Mouse (Mus musculus) kidney, postnatal 0 days (tissue): Measurements from ENCODE around the gene Gnat1. TPM values are rescaled to one million over a fixed set of nuclear protein-coding genes. Genes with fewer than 3 reads are reported as not detected.
A peak's percentile ranks its signal among the peaks of the same experiment; 100 is the strongest.

Experiments
- ATAC-seq: fragments of 200-750 bp; cut with Nextera tagmentation; replicated peaks from 2 replicates; pipeline ENCODE4 v1.8.0; 2017; ENCODE audit warnings: low read depth, moderate number of reproducible peaks, moderate TSS enrichment, moderate library complexity; ENCODE audit not compliant: low FRiP score
- DNase-seq: peaks from one replicate; pipeline ENCODE4 v3.0.0-alpha.2; 2016; ENCODE audit warnings: low spot score
- H3K27ac ChIP-seq: fragments of 300-500 bp; sonication (generic); 2 replicates; pipeline ENCODE4 v1.5.1; 2014; ENCODE audit warnings: mild to moderate bottlenecking
- H3K27me3 ChIP-seq: fragments of 300-500 bp; sonication (generic); 2 replicates; pipeline ENCODE4 v1.6.1; 2014; ENCODE audit warnings: low read length, mixed read lengths; ENCODE audit not compliant: insufficient read depth
- H3K36me3 ChIP-seq: fragments of 300-500 bp; sonication (generic); 2 replicates; pipeline ENCODE4 v1.6.1; 2014; ENCODE audit warnings: low read length, mixed read lengths; ENCODE audit not compliant: insufficient read depth
- H3K4me1 ChIP-seq: fragments of 300-500 bp; sonication (generic); replicated peaks from 2 replicates; pipeline ENCODE4 v1.6.1; 2014; ENCODE audit warnings: antibody characterized with exemption, low read length, mixed read lengths; ENCODE audit not compliant: insufficient read depth
- H3K4me2 ChIP-seq: fragments of 300-500 bp; sonication (generic); 2 replicates; pipeline ENCODE4 v1.6.1; 2014; ENCODE audit warnings: mild to moderate bottlenecking, low read length, moderate library complexity, mixed read lengths
- H3K4me3 ChIP-seq: fragments of 300-500 bp; sonication (generic); replicated peaks from 2 replicates; pipeline ENCODE4 v1.5.1; 2014; ENCODE audit warnings: low read depth, low read length
- H3K9ac ChIP-seq: fragments of 300-500 bp; sonication (generic); 2 replicates; pipeline ENCODE4 v1.6.1; 2014; ENCODE audit warnings: low read depth, low read length
- H3K9me3 ChIP-seq: fragments of 300-500 bp; sonication (generic); replicated peaks from 2 replicates; pipeline ENCODE4 v1.6.1; 2016; ENCODE audit warnings: low read length, inconsistent platforms, mixed read lengths
- CTCF ChIP-seq: IDR thresholded peaks from 2 replicates; pipeline ENCODE4 v1.5.1; 2016; ENCODE audit warnings: antibody characterized with exemption, low read depth, mild to moderate bottlenecking, moderate library complexity
- WGBS: fragments of 180-500 bp; shearing (Covaris S2); extraction: QIAGEN DNeasy Blood & Tissue Kit; methylation state at CpG from one replicate; pipeline ENCODE4 v1.1.7; 2014; 5-methylcytosine and 5-hydroxymethylcytosine counted together
- polyA plus RNA-seq: library from polyadenylated mRNA; unstranded; fragments of >200 nt; fragmentation: Nextera tagmentation; extraction: Ambion mirVana; gene quantifications from 2 replicates; pipeline ENCODE4 v1.2.1, GENCODE M21; 2015

The Gnat1 gene
- polyA plus RNA-seq, 1 experiment from 2014 or later = 0.89 TPM

GRCm38 (mm10) chr9:107637070-107637469, 42.4 kb downstream of the Gnat1 start:
- TF ChIP-seq CTCF = no peak
- Histone ChIP-seq H3K27me3 (no peaks in the 10 kb centered on the region), H3K36me3 (no peaks in the 10 kb centered on the region), H3K27ac (no peak overlapping the region), H3K4me2 (no peak overlapping the region), H3K4me3 (no peak overlapping the region), H3K4me1 (peaks cover 6% of the 10 kb centered on the region; the same call in 1 of the 2 replicates), H3K9ac (no peak overlapping the region), H3K9me3 (no peaks in the 10 kb centered on the region)
- no peak for ATAC-seq
- no peak for DNase-seq
- WGBS = 42% methylated on average over 7 of the region's 7 CpGs

GRCm38 (mm10) chr9:107635279-107636028, 44.1 kb downstream of the Gnat1 start, which contains the start of gene Gnai2:
Gene Gnai2, minus strand, starts transcription at chr9:107635367.
- 2% methylated on average over 38 of the region's 38 CpGs for WGBS
- Histone ChIP-seq H3K9me3 (no peaks in the 10 kb centered on the region), H3K4me3 (peak within 1 kb of the TSS; percentile 72), H3K27ac (peak within 1 kb of the TSS; percentile 92), H3K4me1 (peaks cover 21% of the 10 kb centered on the region), H3K36me3 (no peaks in the 10 kb centered on the region), H3K9ac (peak within 1 kb of the TSS; percentile 91), H3K4me2 (peak within 1 kb of the TSS; percentile 98), H3K27me3 (no peaks in the 10 kb centered on the region)
- TF ChIP-seq CTCF = no peak
- ATAC-seq (peak; percentile 96), DNase-seq (peak; percentile 100)

DNA sequence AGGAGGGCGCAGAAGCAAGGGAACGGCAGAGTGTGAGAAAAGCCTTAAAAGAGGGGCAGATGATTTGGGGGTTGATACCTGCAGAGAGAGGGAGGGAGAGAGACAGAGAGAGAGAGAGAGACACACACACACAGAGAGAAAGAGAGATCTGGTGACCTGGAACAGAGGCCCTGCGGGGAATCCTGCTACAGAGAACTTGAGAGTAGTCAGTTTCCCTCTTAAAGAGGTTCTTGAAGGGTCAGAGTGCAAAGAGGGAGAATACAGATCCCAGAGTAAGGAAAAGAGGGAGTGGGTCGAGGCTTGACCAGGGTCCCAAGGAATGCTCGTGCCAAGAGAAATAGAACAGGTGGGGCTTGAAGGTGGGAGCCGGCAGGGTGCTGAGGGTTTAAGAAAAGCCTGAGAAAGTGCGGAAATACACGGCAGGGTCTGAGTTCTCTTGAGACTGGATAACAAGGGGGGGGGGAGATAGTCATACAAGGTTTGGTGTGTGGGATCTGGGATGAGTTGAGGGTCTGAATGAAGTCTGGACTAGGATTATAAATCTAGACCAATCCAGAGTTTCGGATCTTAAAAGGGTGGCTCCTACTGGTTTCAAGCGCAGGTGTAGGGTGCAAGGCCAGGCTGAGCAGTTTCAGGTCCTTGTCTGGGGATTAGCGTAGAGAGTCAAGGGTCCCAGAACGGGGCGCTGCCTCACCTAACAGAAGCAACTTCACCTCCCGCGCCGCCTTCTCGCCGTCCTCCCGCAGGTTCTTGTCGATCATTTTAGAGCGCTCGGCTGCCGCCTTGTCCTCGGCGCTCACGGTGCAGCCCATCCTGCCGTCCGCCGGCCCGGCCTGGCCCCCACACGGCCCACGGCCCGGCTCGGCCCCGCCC, 44.9 kb downstream of the Gnat1 start:
- no peak; the same call in 1 of the 2 replicates for TF ChIP-seq CTCF
- Histone ChIP-seq H3K4me1 (peaks cover 29% of the 10 kb centered on the region), H3K27ac (peak overlapping the region; percentile 92), H3K27me3 (no peaks in the 10 kb centered on the region), H3K4me2 (peak overlapping the region; percentile 98), H3K9ac (peak overlapping the region; percentile 91), H3K9me3 (no peaks in the 10 kb centered on the region), H3K36me3 (no peaks in the 10 kb centered on the region), H3K4me3 (peak overlapping the region; percentile 72)
- 1% methylated on average over 35 of the region's 35 CpGs for whole genome bisulfite sequencing
- DNase-seq (no peak), ATAC-seq (no peak)

- H3K36me3 ChIP-seq = no peaks in the 10 kb centered on the region
- no peaks in the 10 kb centered on the region for H3K27me3 ChIP-seq
- peaks cover 36% of the 10 kb centered on the region for H3K4me1 ChIP-seq
- no peaks in the 10 kb centered on the region for H3K9me3 ChIP-seq
- ATAC-seq = no peak
- 2% methylated on average over 15 of the region's 15 CpGs for WGBS
- DNase-seq = peak; percentile 50
- peak overlapping the region; percentile 91 for H3K9ac ChIP-seq
- no peak for TF ChIP-seq CTCF
- peak overlapping the region; percentile 92 for H3K27ac ChIP-seq
- H3K4me2 ChIP-seq = peak overlapping the region; percentile 98
- peak overlapping the region; percentile 72 for H3K4me3 ChIP-seq
Observed at GRCm38 (mm10) chr9:107633661-107634405, 45.7 kb downstream of the Gnat1 start.

GRCm38 (mm10) chr9:107633091-107633660, 46.3 kb downstream of the Gnat1 start:
- Histone ChIP-seq H3K27me3 (no peaks in the 10 kb centered on the region), H3K27ac (peak overlapping the region; percentile 92), H3K4me2 (peak overlapping the region; percentile 98), H3K9ac (peak overlapping the region; percentile 91), H3K9me3 (no peaks in the 10 kb centered on the region), H3K36me3 (no peaks in the 10 kb centered on the region), H3K4me1 (peaks cover 42% of the 10 kb centered on the region), H3K4me3 (peak overlapping the region; percentile 72)
- no peak; the same call in 1 of the 2 replicates for ATAC-seq
- 2% methylated on average over 29 of the region's 33 CpGs for WGBS
- peak; percentile 93 for DNase-seq
- no peak for TF ChIP-seq CTCF
